In genomic region chr5:20897446-20898167, GRCm38 (mm10) we compare ENCODE assay signal across 17 mouse cellular contexts. TPM values are rescaled to one million over a fixed set of nuclear protein-coding genes. Genes with fewer than 3 reads are reported as not detected.
DNase-seq lines count a peak whose midpoint lies in the region; ATAC-seq and TF ChIP-seq lines count a peak whose summit lies in the region.
"Had no signal": no experiment of that assay in that cellular context is flagged by ENCODE, and none has a peak within 500 bp of the region (broad histone marks: within the 10 kb centered on the region; RNA-seq: fewer than 3 reads in every experiment).

No protein-coding gene starts in this region.

- no peak for TF ChIP-seq CTCF in liver, embryonic 14.5 days (IDR thresholded peaks at IDR 0.05; ENCODE audit: low read depth)

- no peak overlapping the region for H3K4me3 ChIP-seq in heart, embryonic 11.5 days (ENCODE audit: low read depth, low read length)
- H3K4me3 ChIP-seq in liver, embryonic 14.5 days (ENCODE audit: insufficient read depth in 1 of 2, low read depth in 2 of 2, low read length in 2 of 2): peak overlapping the region in 1 of 2 experiments; percentile 21; a peak in 1 of 4 replicates
- no peak overlapping the region for H3K4me3 ChIP-seq in stomach, embryonic 16.5 days (replicated peaks; ENCODE audit: low read length)
- H3K4me3 ChIP-seq: heart, embryonic 13.5 days had no signal

- 68% methylated on average over 2 of the region's 2 CpGs for WGBS in heart, embryonic 11.5 days (ENCODE audit: insufficient replicate concordance)
- WGBS in liver, embryonic 14.5 days (ENCODE audit: insufficient replicate concordance): 17% methylated on average over 2 of the region's 2 CpGs
- 74% methylated on average over 2 of the region's 2 CpGs for WGBS in stomach, embryonic 16.5 days

- H3K4me2 ChIP-seq in heart, embryonic 11.5 days: no peak overlapping the region
- peak overlapping the region; percentile 74 for H3K4me2 ChIP-seq in liver, embryonic 14.5 days (ENCODE audit: low read depth)
- H3K4me2 ChIP-seq in stomach, embryonic 16.5 days (ENCODE audit: low read depth, low read length): no peak overlapping the region
- H3K4me2 ChIP-seq: heart, embryonic 13.5 days had no signal

- peak; percentile 87 for ATAC-seq in heart, embryonic 11.5 days (replicated peaks; ENCODE audit: insufficient number of reproducible peaks, low FRiP score, low TSS enrichment)
- ATAC-seq in granulocyte monocyte progenitor cell, adult 5-6 weeks (replicated peaks; ENCODE audit: poor library complexity, severe bottlenecking): peak; percentile 91
- ATAC-seq in liver, embryonic 14.5 days (ENCODE audit: insufficient read depth): peak; percentile 99
- peak; percentile 68; the same call in 1 of the 2 replicates for ATAC-seq in stomach, embryonic 16.5 days (ENCODE audit: insufficient read depth, low FRiP score)
- ATAC-seq: inflammation-experienced regulatory T-cells, adult 6 months had no signal

- peak; percentile 97 for TF ChIP-seq EP300 in liver, embryonic 14.5 days (IDR thresholded peaks at IDR 0.05; ENCODE audit: low read depth)

- DNase-seq in heart, postnatal 4 days: no peak
- peak; percentile 79 to 87 (median 85) for DNase-seq in liver, embryonic 14.5 days (ENCODE audit: low read depth in 3 of 3, low spot score in 3 of 3)
- no peak for DNase-seq in urinary bladder, postnatal 14 days (ENCODE audit: low spot score)
- no peak for DNase-seq in left cerebral cortex, adult 11 months (ENCODE audit: low spot score)
- no peak for DNase-seq in gastrocnemius, adult 18-20 months (ENCODE audit: low spot score)
- DNase-seq: cerebellum, adult 8-10 months; gastrocnemius, postnatal 36 days; kidney, postnatal 25 days; lung, adult 18-20 months; lung, postnatal 4 days; midbrain, embryonic 14.5 days; thymus, postnatal 14 days had no signal

- no peaks in the 10 kb centered on the region for H3K27me3 ChIP-seq in heart, embryonic 11.5 days (ENCODE audit: control insufficient read depth, insufficient read depth, low read length)
- H3K27me3 ChIP-seq in liver, embryonic 14.5 days (ENCODE audit: control insufficient read depth, insufficient read depth, low read length): no peaks in the 10 kb centered on the region
- H3K27me3 ChIP-seq in stomach, embryonic 16.5 days (ENCODE audit: control insufficient read depth, insufficient read depth, low read length): no peaks in the 10 kb centered on the region
- H3K27me3 ChIP-seq: heart, embryonic 13.5 days had no signal

- H3K9ac ChIP-seq in heart, embryonic 11.5 days (ENCODE audit: low read depth, low read length): no peak overlapping the region
- peak overlapping the region; percentile 23; the same call in 1 of the 2 replicates for H3K9ac ChIP-seq in liver, embryonic 14.5 days (replicated peaks)
- H3K9ac ChIP-seq in stomach, embryonic 16.5 days (ENCODE audit: low read length): no peak overlapping the region
- H3K9ac ChIP-seq: heart, embryonic 13.5 days had no signal

- H3K27ac ChIP-seq in heart, embryonic 11.5 days (ENCODE audit: low read depth, low read length): peak overlapping the region; percentile 59
- H3K27ac ChIP-seq in liver, embryonic 14.5 days: peak overlapping the region; percentile 91
- no peak overlapping the region for H3K27ac ChIP-seq in stomach, embryonic 16.5 days (ENCODE audit: low read length)
- H3K27ac ChIP-seq: heart, embryonic 13.5 days had no signal

- H3K36me3 ChIP-seq in heart, embryonic 11.5 days (ENCODE audit: control insufficient read depth, insufficient read depth, low read length): peaks cover 7% of the 10 kb centered on the region; the same call in 1 of the 2 replicates
- H3K36me3 ChIP-seq in liver, embryonic 14.5 days (replicated peaks; ENCODE audit: control insufficient read depth, insufficient read depth, low read depth): peaks cover 37% of the 10 kb centered on the region
- peaks cover 13% of the 10 kb centered on the region; the same call in 1 of the 2 replicates for H3K36me3 ChIP-seq in stomach, embryonic 16.5 days (ENCODE audit: control insufficient read depth, insufficient read depth, low read length)

- H3K9me3 ChIP-seq in heart, embryonic 11.5 days (replicated peaks; ENCODE audit: control insufficient read depth, low read length): no peaks in the 10 kb centered on the region
- H3K9me3 ChIP-seq in liver, embryonic 14.5 days (ENCODE audit: control insufficient read depth, low read length): no peaks in the 10 kb centered on the region
- no peaks in the 10 kb centered on the region for H3K9me3 ChIP-seq in stomach, embryonic 16.5 days (replicated peaks; ENCODE audit: control insufficient read depth, low read length)
- H3K9me3 ChIP-seq: heart, embryonic 13.5 days had no signal

- H3K4me1 ChIP-seq in heart, embryonic 11.5 days (ENCODE audit: control insufficient read depth, insufficient read depth, low read length): peaks cover 3% of the 10 kb centered on the region; the same call in 1 of the 2 replicates
- H3K4me1 ChIP-seq in liver, embryonic 14.5 days (replicated peaks; ENCODE audit: control insufficient read depth in 2 of 2, insufficient read depth in 2 of 2, low read length in 1 of 2): peaks cover 26 to 28% of the 10 kb centered on the region in 2 experiments
- H3K4me1 ChIP-seq in stomach, embryonic 16.5 days (ENCODE audit: control insufficient read depth, insufficient read depth, low read length): no peaks in the 10 kb centered on the region

RNA-seq across cellular contexts. Expression of gene Tmem60, which starts 15.6 kb away (rescaled TPM):
- 46.7 and 51.8 TPM in 2 replicates for polyA plus RNA-seq in heart, embryonic 11.5 days (2014; fragmentation: Nextera tagmentation; extraction: Ambion mirVana)
- 10 to 100 TPM; 22.0 to 22.4 TPM for total RNA-seq in heart, postnatal 4 days (2021)
- total RNA-seq in granulocyte monocyte progenitor cell, adult 5-6 weeks (2014; fragmentation: Nextera tagmentation): 25.9 and 39.1 TPM in 2 replicates
- 13.6 and 18.0 TPM in 2 replicates for total RNA-seq in granulocyte monocyte progenitor cell, adult 5-6 weeks (2017)
- polyA plus RNA-seq in liver, embryonic 14.5 days (2012; rRNA removed): 10.4 and 15.1 TPM in 2 replicates
- polyA plus RNA-seq in liver, embryonic 14.5 days (2014; fragmentation: Nextera tagmentation; extraction: Ambion mirVana): 39.9 and 40.9 TPM in 2 replicates
- polyA plus RNA-seq in stomach, embryonic 16.5 days (2015; fragmentation: Nextera tagmentation; extraction: Ambion mirVana): 47.8 and 49.0 TPM in 2 replicates
- 10 to 100 TPM; 20.1 to 21.7 TPM for total RNA-seq in gastrocnemius, adult 18-20 months (2021)

RNA-seq across cellular contexts. Expression of gene Phtf2, which starts 15.7 kb away (rescaled TPM):
- polyA plus RNA-seq in heart, embryonic 11.5 days (2014; fragmentation: Nextera tagmentation; extraction: Ambion mirVana): 38.9 and 50.4 TPM in 2 replicates
- total RNA-seq in heart, postnatal 4 days (2021): 10 to 100 TPM; 61.0 to 66.1 TPM
- 11.2 and 17.7 TPM in 2 replicates for total RNA-seq in granulocyte monocyte progenitor cell, adult 5-6 weeks (2014; fragmentation: Nextera tagmentation)
- total RNA-seq in granulocyte monocyte progenitor cell, adult 5-6 weeks (2017): 12.3 and 12.6 TPM in 2 replicates
- polyA plus RNA-seq in liver, embryonic 14.5 days (2012; rRNA removed): 2.0 and 2.9 TPM in 2 replicates
- polyA plus RNA-seq in liver, embryonic 14.5 days (2014; fragmentation: Nextera tagmentation; extraction: Ambion mirVana): 5.5 and 6.6 TPM in 2 replicates
- polyA plus RNA-seq in stomach, embryonic 16.5 days (2015; fragmentation: Nextera tagmentation; extraction: Ambion mirVana): 12.0 and 13.9 TPM in 2 replicates
- 100 to 1,000 TPM; 162 to 166 TPM for total RNA-seq in gastrocnemius, adult 18-20 months (2021)

RNA-seq across cellular contexts. Expression of gene Rsbn1l, which starts 58.6 kb away (rescaled TPM):
- 5.9 and 8.4 TPM in 2 replicates for polyA plus RNA-seq in heart, embryonic 11.5 days (2014; fragmentation: Nextera tagmentation; extraction: Ambion mirVana)
- total RNA-seq in heart, postnatal 4 days (2021): 10 to 100 TPM; 21.0 to 21.1 TPM
- 24.6 and 34.4 TPM in 2 replicates for total RNA-seq in granulocyte monocyte progenitor cell, adult 5-6 weeks (2014; fragmentation: Nextera tagmentation)
- 26.0 and 34.8 TPM in 2 replicates for total RNA-seq in granulocyte monocyte progenitor cell, adult 5-6 weeks (2017)
- 3.5 and 4.6 TPM in 2 replicates for polyA plus RNA-seq in liver, embryonic 14.5 days (2012; rRNA removed)
- 3.7 and 4.2 TPM in 2 replicates for polyA plus RNA-seq in liver, embryonic 14.5 days (2014; fragmentation: Nextera tagmentation; extraction: Ambion mirVana)
- polyA plus RNA-seq in stomach, embryonic 16.5 days (2015; fragmentation: Nextera tagmentation; extraction: Ambion mirVana): 4.2 and 4.6 TPM in 2 replicates
- total RNA-seq in gastrocnemius, adult 18-20 months (2021): 10 to 100 TPM in 1 of 2 experiments, 1 to 10 TPM in 1; 8.8 to 11.1 TPM

Comparison
In these comparisons a context has a peak if more than half of its experiments do, and no peak if none do; other contexts are left out.
1. DNase-seq: peak in liver, embryonic 14.5 days (3 of 3); none in heart, postnatal 4 days (single experiment), urinary bladder, postnatal 14 days (single experiment), left cerebral cortex, adult 11 months (single experiment) and gastrocnemius, adult 18-20 months (single experiment).
2. Peak in every context shown above with its lines, with median percentiles within 50 percentile points of each other: ATAC-seq.